Mouse (Mus musculus) layer of hippocampus, adult 11-12 months (tissue): ENCODE data around the gene Tmcc2.

ENCODE experiments used
- DNase-seq: peaks from one replicate; pipeline ENCODE4 v3.0.0; 2022; ENCODE audit warnings: low spot score

Gene Tmcc2

GRCm38 (mm10) chr1:132315889-132316624, 75.0 kb downstream of the Tmcc2 start, which contains the start of gene Nuak2:
Gene Nuak2, plus strand, starts transcription at chr1:132316126.
- peak; percentile 74 for DNase-seq

GRCm38 (mm10) chr1:132312703-132313102, 78.4 kb downstream of the Tmcc2 start:
- peak; percentile 73 for DNase-seq

GRCm38 (mm10) chr1:132312043-132312442, 79.0 kb downstream of the Tmcc2 start:
- DNase-seq = no peak

- DNase-seq = no peak
These were observed 79.8 kb downstream of the Tmcc2 start for GRCm38 (mm10) chr1:132311174-132311859.

GRCm38 (mm10) chr1:132310754-132311153, 80.3 kb downstream of the Tmcc2 start:
- no peak for DNase-seq

GRCm38 (mm10) chr1:132308674-132309073, 82.4 kb downstream of the Tmcc2 start:
- DNase-seq = no peak

- DNase-seq = no peak
These were observed 83.1 kb downstream of the Tmcc2 start for GRCm38 (mm10) chr1:132307962-132308361.

GRCm38 (mm10) chr1:132306808-132307207, 84.3 kb downstream of the Tmcc2 start:
- DNase-seq = no peak
